Mouse (Mus musculus) myocyte (in vitro differentiated cells): Measurements from ENCODE around the gene Aqp12.

Source experiments
- CEBPB ChIP-seq: IDR thresholded peaks from 2 replicates; pipeline ENCODE4 v1.6.1; 2011; ENCODE audit warnings: mild to moderate bottlenecking, moderate library complexity; ENCODE audit not compliant: poor library complexity, insufficient read depth, severe bottlenecking
- E2F4 ChIP-seq: IDR thresholded peaks from one replicate; pipeline ENCODE4 v1.6.1; 2011; ENCODE audit warnings: mild to moderate bottlenecking, control low read depth, moderate library complexity; ENCODE audit not compliant: insufficient read depth
- MAX ChIP-seq: IDR thresholded peaks from one replicate; pipeline ENCODE4 v1.6.1; 2011; ENCODE audit warnings: low read depth, mild to moderate bottlenecking, control low read depth
- MYOG ChIP-seq, 3 experiments: IDR thresholded peaks; one replicate each; pipeline ENCODE4 v1.6.1; 2011; ENCODE audit warnings: control low read depth in 2 of 3, low read depth in 2 of 3, mild to moderate bottlenecking in 2 of 3; ENCODE audit not compliant: insufficient read length in 2 of 3, control insufficient read depth in 1 of 3, insufficient read depth in 1 of 3
- POLR2A ChIP-seq: IDR thresholded peaks from one replicate; pipeline ENCODE4 v1.6.1; 2011; ENCODE audit warnings: low read depth, mild to moderate bottlenecking, control low read depth, moderate library complexity; ENCODE audit not compliant: insufficient read length
- POLR2AphosphoS2 ChIP-seq: IDR thresholded peaks from one replicate; pipeline ENCODE4 v1.6.1; 2011; ENCODE audit warnings: low read depth, control low read depth; ENCODE audit not compliant: insufficient read length
- TCF12 ChIP-seq: IDR thresholded peaks from one replicate; pipeline ENCODE4 v1.6.1; 2011; ENCODE audit warnings: mild to moderate bottlenecking, control low read depth; ENCODE audit not compliant: poor library complexity, insufficient read depth, severe bottlenecking
- USF1 ChIP-seq: IDR thresholded peaks from one replicate; pipeline ENCODE4 v1.6.1; 2011; ENCODE audit warnings: low read depth, mild to moderate bottlenecking, control low read depth, moderate library complexity

- TF ChIP-seq POLR2A: no peak
- no peak for TF ChIP-seq POLR2AphosphoS2
- no peak for TF ChIP-seq TCF12
- no peak for TF ChIP-seq MYOG (IDR thresholded peaks at IDR 0.05; ENCODE audit: control insufficient read depth in 1 of 3, insufficient read depth in 1 of 3, insufficient read length in 2 of 3, low read depth in 2 of 3)
- TF ChIP-seq CEBPB: no peak
- TF ChIP-seq USF1: no peak
- no peak for TF ChIP-seq MAX
- no peak for TF ChIP-seq E2F4
Observed at GRCm38 (mm10) chr1:92971879-92972795, 34.0 kb upstream of the Aqp12 start.
